Mouse (Mus musculus): ENCODE data around the gene Kctd4. TPM values are rescaled to one million over a fixed set of nuclear protein-coding genes. Genes with fewer than 3 reads are reported as not detected.
A peak's percentile ranks its signal among the peaks of the same experiment; 100 is the strongest.
"Not testable (repeated sequence)": the region's sequence is repeated elsewhere in the genome, so short reads cannot be mapped to it uniquely, and the experiment has no call there.

The Kctd4 gene
- polyA plus RNA-seq (2015; fragmentation: Nextera tagmentation; extraction: Ambion mirVana) = 6.5 and 7.0 TPM in 2 replicates

DNA sequence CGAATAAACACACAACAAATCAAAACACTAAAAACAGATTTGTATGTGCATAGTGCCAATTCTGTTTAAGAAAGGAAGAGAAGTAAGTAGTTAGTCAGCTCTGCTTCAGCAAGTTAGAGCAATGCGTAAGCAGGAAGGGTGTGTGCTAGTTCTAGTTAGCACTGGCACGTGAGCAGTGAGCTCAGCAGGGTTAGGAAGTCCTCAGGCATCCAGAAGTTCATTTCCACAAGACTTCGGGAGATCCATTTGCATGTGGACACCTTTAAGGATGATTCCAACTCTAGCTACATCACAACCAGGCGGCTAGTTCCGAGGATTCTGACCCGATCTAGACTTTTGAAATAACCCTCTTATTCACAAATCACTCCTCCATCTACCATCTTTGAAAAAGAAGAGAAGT is at the start of gene Kctd4:
Gene Kctd4 (plus strand): TSS at position 244 of the 400 bp plus-strand sequence.
- ATAC-seq (ENCODE audit: low read depth) = no peak
- Histone ChIP-seq H3K4me1 (replicated peaks) (no peaks in the 10 kb centered on the region), H3K36me3 (no peaks in the 10 kb centered on the region), H3K9ac (no peak within 1 kb of the TSS), H3K4me3 (no peak within 1 kb of the TSS), H3K4me2 (no peak within 1 kb of the TSS), H3K27me3 (no peaks in the 10 kb centered on the region), H3K27ac (replicated peaks) (no peak within 1 kb of the TSS), H3K9me3 (no peaks in the 10 kb centered on the region)
- WGBS = 88% methylated on average over 7 of the region's 7 CpGs

- no peak for ATAC-seq (ENCODE audit: low read depth)
Measured at GRCm38 (mm10) chr14:75906931-75907330, 47.9 kb upstream of the Kctd4 start.

DNA sequence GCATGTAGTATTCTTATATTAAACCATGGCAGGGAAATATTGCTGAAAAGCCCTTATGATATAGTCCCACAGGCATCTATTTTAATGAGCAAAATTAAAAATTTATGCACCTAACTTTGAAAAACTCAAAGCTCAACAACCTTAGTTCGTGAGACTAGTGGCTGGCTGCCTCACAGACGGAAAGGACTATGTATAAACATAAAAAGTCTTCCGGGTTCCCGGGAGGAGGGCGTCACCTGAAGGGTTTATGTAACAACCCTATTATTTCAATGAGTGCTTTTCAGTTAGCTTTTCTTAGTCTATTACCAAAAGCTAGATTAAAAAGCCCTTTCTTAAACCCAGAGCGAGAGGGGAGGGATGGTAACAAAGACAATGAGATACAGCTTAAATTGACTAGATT is 42.8 kb upstream of the Kctd4 start:
- Histone ChIP-seq H3K27me3 (no peaks in the 10 kb centered on the region), H3K36me3 (0 out of 2 replicates have a peak, but pooled peaks cover 6% of the 10 kb centered on the region), H3K4me1 (replicated peaks) (no peaks in the 10 kb centered on the region), H3K4me3 (no peak overlapping the region), H3K4me2 (no peak overlapping the region), H3K27ac (replicated peaks) (no peak overlapping the region), H3K9me3 (no peaks in the 10 kb centered on the region), H3K9ac (no peak overlapping the region)
- 80% methylated on average over 6 of the region's 6 CpGs for WGBS
- ATAC-seq (ENCODE audit: low read depth) = no peak

More at GRCm38 (mm10) chr14:75906931-75907330, 47.9 kb upstream of the Kctd4 start:
- no peaks in the 10 kb centered on the region for H3K9me3 ChIP-seq
- WGBS = 91% methylated on average over 8 of the region's 8 CpGs
- no peaks in the 10 kb centered on the region for H3K27me3 ChIP-seq
- H3K27ac ChIP-seq (replicated peaks) = no peak overlapping the region
- H3K9ac ChIP-seq = no peak overlapping the region
- no peak overlapping the region for H3K4me2 ChIP-seq
- H3K4me3 ChIP-seq = no peak overlapping the region
- H3K4me1 ChIP-seq (replicated peaks) = no peaks in the 10 kb centered on the region
- peaks cover 23% of the 10 kb centered on the region for H3K36me3 ChIP-seq

DNA sequence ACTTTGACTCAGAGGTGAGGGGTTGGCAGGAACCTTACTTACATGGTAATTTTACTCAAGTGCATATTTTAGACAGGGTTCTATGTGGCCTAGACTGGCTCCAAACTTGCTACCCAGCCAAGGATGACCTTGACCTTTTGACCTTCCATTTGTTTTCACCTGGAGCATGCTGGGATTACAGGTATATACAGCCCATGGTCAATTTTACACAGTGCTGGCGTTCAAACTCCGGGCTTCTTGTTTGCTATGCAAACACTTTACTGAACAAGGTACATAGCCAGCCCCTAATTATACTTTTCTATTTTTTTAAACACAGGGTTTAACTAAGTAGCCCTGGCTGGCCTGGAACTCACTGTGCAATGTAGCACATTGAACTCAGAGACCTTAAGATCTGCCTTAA is 42.1 kb upstream of the Kctd4 start:
- Histone ChIP-seq H3K27me3 (no peaks in the 10 kb centered on the region), H3K4me1 (replicated peaks) (no peaks in the 10 kb centered on the region), H3K9me3 (no peaks in the 10 kb centered on the region), H3K27ac (replicated peaks) (no peak overlapping the region), H3K36me3 (0 out of 2 replicates have a peak, but pooled peaks cover 6% of the 10 kb centered on the region), H3K9ac (no peak overlapping the region), H3K4me2 (no peak overlapping the region), H3K4me3 (no peak overlapping the region)
- WGBS = 95% methylated on average over 2 of the region's 2 CpGs
- no peak for ATAC-seq (ENCODE audit: low read depth)

GRCm38 (mm10) chr14:75923314-75924052 is 31.3 kb upstream of the Kctd4 start:
- Histone ChIP-seq H3K9me3 (no peaks in the 10 kb centered on the region), H3K27ac (replicated peaks) (peak overlapping the region; percentile 80), H3K9ac (no peak overlapping the region), H3K36me3 (no peaks in the 10 kb centered on the region), H3K27me3 (no peaks in the 10 kb centered on the region), H3K4me1 (replicated peaks) (peaks cover 13% of the 10 kb centered on the region), H3K4me2 (no peak overlapping the region), H3K4me3 (no peak overlapping the region)
- peak; percentile 77 for ATAC-seq (ENCODE audit: low read depth)
- 89% methylated on average over 1 of the region's 1 CpGs for WGBS

DNA sequence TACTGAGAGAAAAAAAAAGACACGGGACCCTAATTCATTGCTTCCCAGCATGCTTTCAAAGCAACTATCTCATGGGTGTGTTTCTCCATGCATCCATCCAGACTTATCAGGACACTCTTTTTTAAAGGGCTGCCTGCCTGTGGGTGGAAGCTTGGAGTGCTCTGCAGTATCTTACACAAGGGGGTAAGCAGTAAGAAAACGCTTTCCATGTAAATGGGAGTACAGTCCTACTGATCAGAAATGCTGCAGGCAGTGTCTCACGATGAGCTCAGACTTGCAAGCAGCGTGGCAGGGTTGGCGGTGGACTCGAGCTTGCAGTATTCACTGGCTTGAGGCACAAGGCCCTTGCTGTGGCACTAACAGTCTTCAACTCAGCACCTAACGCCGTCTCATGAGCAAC is 25.1 kb upstream of the Kctd4 start:
- WGBS = 93% methylated on average over 8 of the region's 8 CpGs
- H3K4me2 ChIP-seq; H3K9ac ChIP-seq; H3K4me3 ChIP-seq; ATAC-seq (ENCODE audit: low read depth); H3K36me3 ChIP-seq; H3K27me3 ChIP-seq; H3K27ac ChIP-seq (replicated peaks); H3K4me1 ChIP-seq (replicated peaks); H3K9me3 ChIP-seq: not testable (repeated sequence)

DNA sequence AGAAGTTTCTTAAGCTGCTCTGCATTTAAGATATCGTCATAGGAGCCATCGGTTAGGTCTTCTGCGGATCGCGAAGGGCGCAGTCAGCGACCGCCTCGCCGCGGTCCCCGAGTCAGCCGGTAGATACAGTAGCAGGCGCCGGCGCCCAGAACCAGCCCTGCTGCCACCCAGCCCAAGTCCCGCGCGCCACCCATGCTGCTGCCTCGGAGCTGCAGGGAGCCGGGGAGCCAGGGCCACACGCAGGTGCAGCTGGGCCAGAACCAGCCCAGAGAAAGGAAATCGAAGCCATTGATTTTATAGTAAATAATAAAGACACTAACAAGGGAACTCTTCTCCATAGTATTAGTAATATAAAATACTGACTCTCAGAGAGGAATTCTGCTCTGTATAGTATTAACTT is 23.5 kb upstream of the Kctd4 start:
- no peak overlapping the region for H3K4me3 ChIP-seq
- no peak for ATAC-seq (ENCODE audit: low read depth)
- H3K9me3 ChIP-seq = no peaks in the 10 kb centered on the region
- H3K9ac ChIP-seq = no peak overlapping the region
- no peaks in the 10 kb centered on the region for H3K27me3 ChIP-seq
- H3K4me2 ChIP-seq = no peak overlapping the region
- no peaks in the 10 kb centered on the region for H3K4me1 ChIP-seq (replicated peaks)
- no peak overlapping the region for H3K27ac ChIP-seq (replicated peaks)
- H3K36me3 ChIP-seq = no peaks in the 10 kb centered on the region
- WGBS = 95% methylated on average over 23 of the region's 23 CpGs

GRCm38 (mm10) chr14:75934359-75934758 is 20.4 kb upstream of the Kctd4 start:
- H3K4me2 ChIP-seq = no peak overlapping the region
- H3K4me1 ChIP-seq (replicated peaks) = no peaks in the 10 kb centered on the region
- no peaks in the 10 kb centered on the region for H3K36me3 ChIP-seq
- no peak overlapping the region for H3K27ac ChIP-seq (replicated peaks)
- no peaks in the 10 kb centered on the region for H3K9me3 ChIP-seq
- no peak overlapping the region for H3K4me3 ChIP-seq
- no peak for ATAC-seq (ENCODE audit: low read depth)
- H3K9ac ChIP-seq = no peak overlapping the region
- no peaks in the 10 kb centered on the region for H3K27me3 ChIP-seq
- WGBS = 84% methylated on average over 2 of the region's 2 CpGs

- ATAC-seq (ENCODE audit: low read depth) = no peak
- Histone ChIP-seq H3K4me1 (replicated peaks) (no peaks in the 10 kb centered on the region), H3K9me3 (no peaks in the 10 kb centered on the region), H3K9ac (no peak overlapping the region), H3K4me2 (no peak overlapping the region), H3K27me3 (no peaks in the 10 kb centered on the region), H3K36me3 (no peaks in the 10 kb centered on the region), H3K27ac (replicated peaks) (no peak overlapping the region), H3K4me3 (no peak overlapping the region)
- 57% methylated on average over 1 of the region's 1 CpGs for WGBS
Measured at GRCm38 (mm10) chr14:75937714-75938113, 17.1 kb upstream of the Kctd4 start.

- Histone ChIP-seq H3K9me3 (no peaks in the 10 kb centered on the region), H3K4me1 (replicated peaks) (no peaks in the 10 kb centered on the region), H3K27me3 (no peaks in the 10 kb centered on the region), H3K9ac (no peak overlapping the region), H3K4me3 (no peak overlapping the region), H3K4me2 (no peak overlapping the region), H3K36me3 (no peaks in the 10 kb centered on the region), H3K27ac (replicated peaks) (no peak overlapping the region)
- no peak for ATAC-seq (ENCODE audit: low read depth)
- WGBS = 96% methylated on average over 1 of the region's 1 CpGs
Measured at GRCm38 (mm10) chr14:75941500-75941899, 13.3 kb upstream of the Kctd4 start.

DNA sequence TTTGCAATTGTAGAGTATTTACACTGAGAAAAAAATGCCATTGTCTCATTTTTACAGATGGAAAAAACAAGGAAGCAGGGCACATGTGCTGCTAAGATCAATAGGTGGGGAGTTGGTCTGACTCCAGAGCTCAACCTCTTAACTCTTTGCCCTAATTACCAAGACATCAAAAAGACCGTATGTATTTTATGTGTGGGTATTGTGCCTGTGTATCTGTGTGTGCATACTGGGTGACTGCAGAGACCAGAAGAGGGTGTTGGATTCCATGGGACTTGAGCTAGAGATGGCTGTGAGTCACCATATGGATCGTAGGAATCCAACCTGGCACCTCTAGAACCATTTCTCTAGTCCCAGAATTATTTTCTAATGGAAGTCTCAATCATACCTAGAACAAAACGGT is 12.4 kb upstream of the Kctd4 start:
- ATAC-seq (ENCODE audit: low read depth) = no peak
- no peak overlapping the region for H3K9ac ChIP-seq
- no peak overlapping the region for H3K4me2 ChIP-seq
- no peak overlapping the region for H3K4me3 ChIP-seq
- H3K9me3 ChIP-seq = no peaks in the 10 kb centered on the region
- WGBS = 95% methylated on average over 3 of the region's 3 CpGs
- H3K36me3 ChIP-seq = no peaks in the 10 kb centered on the region
- no peaks in the 10 kb centered on the region for H3K27me3 ChIP-seq
- no peaks in the 10 kb centered on the region; the same call in 1 of the 2 replicates for H3K4me1 ChIP-seq (replicated peaks)
- H3K27ac ChIP-seq (replicated peaks) = no peak overlapping the region

- WGBS = 58% methylated on average over 3 of the region's 3 CpGs
- peaks cover 4% of the 10 kb centered on the region; the same call in 1 of the 2 replicates for H3K4me1 ChIP-seq (replicated peaks)
- ATAC-seq (ENCODE audit: low read depth) = no peak
- H3K27ac ChIP-seq (replicated peaks) = no peak overlapping the region
- no peaks in the 10 kb centered on the region for H3K36me3 ChIP-seq
- no peak overlapping the region for H3K4me3 ChIP-seq
- H3K27me3 ChIP-seq = no peaks in the 10 kb centered on the region
- H3K9me3 ChIP-seq = no peaks in the 10 kb centered on the region
- no peak overlapping the region for H3K9ac ChIP-seq
- no peak overlapping the region for H3K4me2 ChIP-seq
Measured at GRCm38 (mm10) chr14:75947674-75948073, 7.1 kb upstream of the Kctd4 start.

- H3K27me3 ChIP-seq = no peaks in the 10 kb centered on the region
- no peaks in the 10 kb centered on the region for H3K9me3 ChIP-seq
- H3K9ac ChIP-seq = no peak overlapping the region
- ATAC-seq (ENCODE audit: low read depth) = no peak
- H3K27ac ChIP-seq (replicated peaks) = no peak overlapping the region
- no peaks in the 10 kb centered on the region for H3K4me1 ChIP-seq (replicated peaks)
- H3K4me2 ChIP-seq = no peak overlapping the region
- H3K4me3 ChIP-seq = no peak overlapping the region
- H3K36me3 ChIP-seq = no peaks in the 10 kb centered on the region
- WGBS = 65% methylated on average over 2 of the region's 2 CpGs
Measured at GRCm38 (mm10) chr14:75953011-75953410, 1.8 kb upstream of the Kctd4 start.
